Mouse (Mus musculus): Measurements from ENCODE around the gene Ccdc153.

Ccdc153 gene

GRCm38 (mm10) chr9:44269077-44269476, 28.6 kb downstream of the Ccdc153 start:
- in situ Hi-C loops (cut with MboI, MseI) = loop anchor here in 1 of 2 experiments (25.0 kb wide), 1 partner anchor 707 kb away; no protein-coding TSS in a partner anchor

- in situ Hi-C loops (cut with MboI, MseI) = loop anchor here (10.0 to 25.0 kb wide), 3 partner anchors 708 to 1175 kb away; no protein-coding TSS in a partner anchor
These were observed 29.5 kb downstream of the Ccdc153 start for GRCm38 (mm10) chr9:44269973-44270372.

GRCm38 (mm10) chr9:44283183-44283582, 42.7 kb downstream of the Ccdc153 start:
- in situ Hi-C loops (cut with MboI, MseI) = no loop called here

- in situ Hi-C loops (cut with MboI, MseI) = no loop called here
These were observed 45.9 kb downstream of the Ccdc153 start for GRCm38 (mm10) chr9:44286256-44286850.

GRCm38 (mm10) chr9:44287003-44287400, 46.5 kb downstream of the Ccdc153 start:
- in situ Hi-C loops (cut with MboI, MseI) = no loop called here

GRCm38 (mm10) chr9:44287401-44288075, 47.1 kb downstream of the Ccdc153 start:
- in situ Hi-C loops (cut with MboI, MseI) = no loop called here

- in situ Hi-C loops (cut with MboI, MseI) = no loop called here
These were observed 47.8 kb downstream of the Ccdc153 start, which contains the start of gene Abcg4 for GRCm38 (mm10) chr9:44288076-44288958. Gene Abcg4 (minus strand): TSS chr9:44288615.

- in situ Hi-C loops (cut with MboI, MseI) = no loop called here
These were observed 48.4 kb downstream of the Ccdc153 start for GRCm38 (mm10) chr9:44288959-44289291.

- in situ Hi-C loops (cut with MboI, MseI) = no loop called here
These were observed 52.0 kb downstream of the Ccdc153 start for GRCm38 (mm10) chr9:44292490-44292889.
